In genomic region chr9:69488510-69488909, GRCm38 (mm10) we compare ENCODE assay signal across 12 mouse cellular contexts. TPM values are rescaled to one million over a fixed set of nuclear protein-coding genes. Genes with fewer than 3 reads are reported as not detected.
DNase-seq lines count a peak whose midpoint lies in the region; ATAC-seq lines count a peak whose summit lies in the region.
"Had no signal": no experiment of that assay in that cellular context is flagged by ENCODE, and none has a peak within 500 bp of the region (broad histone marks: within the 10 kb centered on the region; RNA-seq: fewer than 3 reads in every experiment).

No protein-coding gene starts in this region.

- peak overlapping the region; percentile 18; the same call in 1 of the 2 replicates for H3K9ac ChIP-seq in neural tube, embryonic 11.5 days (ENCODE audit: low read length)
- no peak overlapping the region for H3K9ac ChIP-seq in neural tube, embryonic 15.5 days (replicated peaks)

- H3K36me3 ChIP-seq in neural tube, embryonic 11.5 days (ENCODE audit: control insufficient read depth, insufficient read depth, low read length): no peaks in the 10 kb centered on the region; the same call in 1 of the 2 replicates
- 0 out of 2 replicates have a peak, but pooled peaks cover 4% of the 10 kb centered on the region for H3K36me3 ChIP-seq in neural tube, embryonic 15.5 days
- H3K36me3 ChIP-seq in limb, embryonic 10.5 days: 0 out of 2 replicates have a peak, but pooled peaks cover 4% of the 10 kb centered on the region

- H3K27me3 ChIP-seq in neural tube, embryonic 11.5 days (ENCODE audit: control insufficient read depth, insufficient read depth, low read length): no peaks in the 10 kb centered on the region
- H3K27me3 ChIP-seq in neural tube, embryonic 15.5 days (replicated peaks): no peaks in the 10 kb centered on the region
- H3K27me3 ChIP-seq in limb, embryonic 10.5 days (ENCODE audit: low read depth, poor library complexity, severe bottlenecking): peaks cover 16% of the 10 kb centered on the region; the same call in 1 of the 2 replicates

- ATAC-seq in neural tube, embryonic 11.5 days (ENCODE audit: insufficient read depth, low FRiP score, low TSS enrichment): no peak
- no peak for ATAC-seq in neural tube, embryonic 15.5 days (ENCODE audit: low FRiP score)
- ATAC-seq: CD4-positive, CD25-positive, alpha-beta regulatory T cell, adult 4 months had no signal

- H3K9me3 ChIP-seq in neural tube, embryonic 11.5 days (ENCODE audit: control insufficient read depth, low read length): no peaks in the 10 kb centered on the region
- no peaks in the 10 kb centered on the region for H3K9me3 ChIP-seq in neural tube, embryonic 15.5 days (replicated peaks)
- no peaks in the 10 kb centered on the region for H3K9me3 ChIP-seq in limb, embryonic 10.5 days (replicated peaks)

- no peak overlapping the region for H3K4me2 ChIP-seq in neural tube, embryonic 11.5 days (ENCODE audit: low read depth)
- no peak overlapping the region for H3K4me2 ChIP-seq in neural tube, embryonic 15.5 days

- no peaks in the 10 kb centered on the region for H3K4me1 ChIP-seq in neural tube, embryonic 11.5 days (ENCODE audit: control insufficient read depth, insufficient read depth, low read length)
- H3K4me1 ChIP-seq in neural tube, embryonic 15.5 days: no peaks in the 10 kb centered on the region
- peaks cover 14% of the 10 kb centered on the region for H3K4me1 ChIP-seq in limb, embryonic 10.5 days

- DNase-seq in heart, adult 8-10 months (ENCODE audit: low spot score): peak; percentile 35
- DNase-seq in heart, postnatal 10 days: no peak
- DNase-seq in neural tube, embryonic 11.5 days (ENCODE audit: low spot score): no peak
- no peak for DNase-seq in limb, embryonic 10.5 days (ENCODE audit: low spot score)
- DNase-seq in testis, postnatal 14 days (ENCODE audit: low spot score): peak; percentile 53
- no peak for DNase-seq in layer of hippocampus, postnatal 36 days
- DNase-seq: cerebellum, adult 2 months; lung, postnatal 36 days had no signal

- 43% methylated on average over 8 of the region's 8 CpGs for WGBS in neural tube, embryonic 11.5 days
- WGBS in neural tube, embryonic 15.5 days: 43% methylated on average over 8 of the region's 8 CpGs
- WGBS in limb, embryonic 10.5 days: 44% methylated on average over 8 of the region's 8 CpGs

- intact Hi-C loops in heart, postnatal 10 days (cut with DNase I): no loop called here

- H3K27ac ChIP-seq in neural tube, embryonic 11.5 days (ENCODE audit: low read depth, low read length): no peak overlapping the region
- H3K27ac ChIP-seq in neural tube, embryonic 15.5 days (replicated peaks): no peak overlapping the region
- peak overlapping the region; percentile 58; the same call in 1 of the 2 replicates for H3K27ac ChIP-seq in limb, embryonic 10.5 days
- H3K27ac ChIP-seq: kidney, postnatal 0 days had no signal

- H3K4me3 ChIP-seq in neural tube, embryonic 11.5 days (ENCODE audit: low read depth, low read length): no peak overlapping the region
- no peak overlapping the region for H3K4me3 ChIP-seq in neural tube, embryonic 15.5 days (replicated peaks)
- no peak overlapping the region for H3K4me3 ChIP-seq in limb, embryonic 10.5 days
- H3K4me3 ChIP-seq: erythroblast, embryonic 14.5 days had no signal

RNA-seq across cellular contexts. Expression of gene Anxa2, which starts 35.1 kb away (rescaled TPM):
- 10 to 100 TPM; 48.1 to 87.1 (median 65.2) TPM for total RNA-seq in heart, adult 8-10 months (2022)
- 100 to 1,000 TPM; 207 to 221 TPM for total RNA-seq in heart, postnatal 10 days (2021)
- 167 and 179 TPM in 2 replicates for polyA plus RNA-seq in neural tube, embryonic 11.5 days (2014; fragmentation: Nextera tagmentation; extraction: Ambion mirVana)
- polyA plus RNA-seq in neural tube, embryonic 15.5 days (2015; fragmentation: Nextera tagmentation; extraction: Ambion mirVana): 251 and 335 TPM in 2 replicates
- 101 and 138 TPM in 2 replicates for polyA plus RNA-seq in limb, embryonic 10.5 days (2016; fragmentation: Nextera tagmentation; extraction: Ambion mirVana)
- total RNA-seq in layer of hippocampus, postnatal 36 days (2021): 10 to 100 TPM in 1 of 2 experiments, 1 to 10 TPM in 1; 6.1 to 10.9 TPM

Comparison
In these comparisons a context has a peak if more than half of its experiments do, and no peak if none do; other contexts are left out.
1. DNase-seq: peak in heart, adult 8-10 months (single experiment) and testis, postnatal 14 days (single experiment); none in heart, postnatal 10 days (0 of 2), neural tube, embryonic 11.5 days (single experiment), limb, embryonic 10.5 days (single experiment) and layer of hippocampus, postnatal 36 days (0 of 2).
2. RNA of gene Anxa2, which starts 35.1 kb away (total RNA-seq): 207 to 221 TPM in heart, postnatal 10 days and 48.1 to 87.1 TPM in heart, adult 8-10 months; 6.1 to 10.9 TPM in layer of hippocampus, postnatal 36 days; every median in the first group is over 4 times any median in the second.